Mouse (Mus musculus) ES-Bruce4 (cell line): Measurements from ENCODE around the gene Mx1.

Source experiments
- CTCF ChIP-seq: IDR thresholded peaks from one replicate; pipeline ENCODE4 v1.8.1; 2011; ENCODE audit warnings: low read depth, low read length
- EP300 ChIP-seq: IDR thresholded peaks from 2 replicates; pipeline ENCODE4 v1.6.1; 2011; ENCODE audit warnings: low read depth, low read length; ENCODE audit not compliant: insufficient read depth

- TF ChIP-seq EP300 (no peak), CTCF (no peak)
These were observed 62.7 kb downstream of the Mx1 start for GRCm38 (mm10) chr16:97399991-97400390.
